Mouse (Mus musculus) thymus, adult 2 months (tissue): ENCODE data around the gene Khsrp. TPM values are rescaled to one million over a fixed set of nuclear protein-coding genes. Genes with fewer than 3 reads are reported as not detected.

Experiments
- DNase-seq: peaks from one replicate; pipeline ENCODE4 v3.0.0; 2021
- H3K27ac ChIP-seq: fragments of 200-500 bp; 2 replicates; pipeline ENCODE4 v1.5.1; 2012; ENCODE audit warnings: low read length, control low read depth; ENCODE audit not compliant: control insufficient read depth, insufficient read depth
- H3K27me3 ChIP-seq: fragments of 200-500 bp; 2 replicates; pipeline ENCODE4 v1.6.1; 2012; ENCODE audit warnings: mild to moderate bottlenecking, low read length, moderate library complexity, mixed read lengths; ENCODE audit not compliant: control insufficient read depth, insufficient read depth
- H3K36me3 ChIP-seq: fragments of 200-500 bp; 2 replicates; pipeline ENCODE4 v1.6.1; 2012; ENCODE audit warnings: mild to moderate bottlenecking, low read length, moderate library complexity; ENCODE audit not compliant: control insufficient read depth, insufficient read depth
- H3K4me1 ChIP-seq: fragments of 200-500 bp; replicated peaks from 2 replicates; pipeline ENCODE4 v1.6.1; 2012; ENCODE audit warnings: low read length; ENCODE audit not compliant: control insufficient read depth, insufficient read depth
- H3K4me3 ChIP-seq: fragments of 200-500 bp; 2 replicates; pipeline ENCODE4 v1.5.1; 2012; ENCODE audit warnings: mild to moderate bottlenecking, low read length, control low read depth, moderate library complexity; ENCODE audit not compliant: control insufficient read depth, insufficient read depth
- CTCF ChIP-seq: fragments of 200-500 bp; IDR thresholded peaks from 2 replicates; pipeline ENCODE4 v1.5.1; 2012; ENCODE audit warnings: mild to moderate bottlenecking, control low read depth, low read length, moderate library complexity, borderline replicate concordance; ENCODE audit not compliant: control insufficient read depth, poor library complexity, insufficient read depth; ENCODE audit errors: extremely low read depth
- POLR2A ChIP-seq: fragments of 200-500 bp; IDR thresholded peaks from 2 replicates; pipeline ENCODE4 v1.6.1; 2012; ENCODE audit warnings: mild to moderate bottlenecking, low read length, control low read depth, moderate library complexity; ENCODE audit not compliant: control insufficient read depth, poor library complexity, insufficient read depth; ENCODE audit errors: extremely low read depth
- WGBS: fragments of 180-500 bp; shearing (Covaris S2); methylation state at CpG from one replicate; pipeline ENCODE4 v1.1.7; 2018; 5-methylcytosine and 5-hydroxymethylcytosine counted together
- polyA plus RNA-seq: library from polyadenylated mRNA; depleted of rRNA; stranded (reverse); fragments of >200 nt; gene quantifications from 2 replicates; pipeline ENCODE4 v1.2.3, GENCODE M21; 2012

Khsrp gene
- polyA plus RNA-seq, 1 experiment = 229 TPM

- peaks cover 8% of the 10 kb centered on the region for H3K4me1 ChIP-seq
- H3K27ac ChIP-seq = peak within 1 kb of the TSS; percentile 69
- peak; percentile 87 for DNase-seq
- H3K27me3 ChIP-seq = no peaks in the 10 kb centered on the region
- peak within 1 kb of the TSS; percentile 89 for H3K4me3 ChIP-seq
- peaks cover 14% of the 10 kb centered on the region for H3K36me3 ChIP-seq
- under 1% methylated on average over 51 of the region's 51 CpGs for WGBS
- 0 out of 2 replicates have a peak, but pooled peaks have one; percentile 43 for TF ChIP-seq CTCF
- peak; percentile 98 for TF ChIP-seq POLR2A
Observed at GRCm38 (mm10) chr17:57011236-57012141, 19.8 kb downstream of the Khsrp start, which contains the start of the genes Gtf2f1 and Gm17949. TSS of gene Gtf2f1 (minus strand) at chr17:57011288. TSS of gene Gm17949 (plus strand) at chr17:57011469.

- DNase-seq = no peak
- TF ChIP-seq POLR2A (no peak), CTCF (no peak)
- Histone ChIP-seq H3K4me1 (peaks cover 8% of the 10 kb centered on the region), H3K4me3 (peak overlapping the region; percentile 89), H3K27me3 (no peaks in the 10 kb centered on the region), H3K27ac (peak overlapping the region; percentile 69; the same call in 1 of the 2 replicates), H3K36me3 (peaks cover 21% of the 10 kb centered on the region)
- WGBS = under 1% methylated on average over 19 of the region's 19 CpGs
Observed at GRCm38 (mm10) chr17:57010911-57011235, 20.4 kb downstream of the Khsrp start.

- H3K4me3 ChIP-seq = no peak overlapping the region
- no peak for DNase-seq
- WGBS = 97% methylated on average over 13 of the region's 13 CpGs
- H3K36me3 ChIP-seq = peaks cover 46% of the 10 kb centered on the region
- no peaks in the 10 kb centered on the region for H3K27me3 ChIP-seq
- peaks cover 8% of the 10 kb centered on the region for H3K4me1 ChIP-seq
- no peak overlapping the region for H3K27ac ChIP-seq
- TF ChIP-seq POLR2A (no peak), CTCF (no peak)
Observed at GRCm38 (mm10) chr17:57007137-57007905, 24.0 kb downstream of the Khsrp start.

GRCm38 (mm10) chr17:57003994-57004393, 27.3 kb downstream of the Khsrp start:
- Histone ChIP-seq H3K27me3 (no peaks in the 10 kb centered on the region), H3K27ac (no peak overlapping the region), H3K4me3 (no peak overlapping the region), H3K36me3 (peaks cover 46% of the 10 kb centered on the region), H3K4me1 (no peaks in the 10 kb centered on the region)
- 95% methylated on average over 7 of the region's 7 CpGs for WGBS
- DNase-seq = no peak
- TF ChIP-seq POLR2A = no peak

GRCm38 (mm10) chr17:57001228-57001627, 30.1 kb downstream of the Khsrp start:
- 87% methylated on average over 8 of the region's 8 CpGs for WGBS
- Histone ChIP-seq H3K4me1 (peaks cover 5% of the 10 kb centered on the region), H3K4me3 (no peak overlapping the region), H3K27me3 (no peaks in the 10 kb centered on the region), H3K36me3 (peaks cover 30% of the 10 kb centered on the region), H3K27ac (no peak overlapping the region)
- TF ChIP-seq CTCF = no peak
- TF ChIP-seq POLR2A = no peak
- DNase-seq = no peak

GRCm38 (mm10) chr17:56999968-57000609, 31.2 kb downstream of the Khsrp start, which contains the start of gene Pspn:
TSS of gene Pspn (minus strand) at chr17:57000018.
- no peak for TF ChIP-seq CTCF
- TF ChIP-seq POLR2A = no peak
- 93% methylated on average over 9 of the region's 9 CpGs for WGBS
- H3K27ac ChIP-seq = no peak within 1 kb of the TSS
- H3K4me3 ChIP-seq = no peak within 1 kb of the TSS
- peaks cover 25% of the 10 kb centered on the region for H3K36me3 ChIP-seq
- no peak for DNase-seq
- no peaks in the 10 kb centered on the region for H3K27me3 ChIP-seq
- peaks cover 5% of the 10 kb centered on the region for H3K4me1 ChIP-seq
